Comparison of ENCODE assay signal across 17 mouse cellular contexts in the genomic region with DNA sequence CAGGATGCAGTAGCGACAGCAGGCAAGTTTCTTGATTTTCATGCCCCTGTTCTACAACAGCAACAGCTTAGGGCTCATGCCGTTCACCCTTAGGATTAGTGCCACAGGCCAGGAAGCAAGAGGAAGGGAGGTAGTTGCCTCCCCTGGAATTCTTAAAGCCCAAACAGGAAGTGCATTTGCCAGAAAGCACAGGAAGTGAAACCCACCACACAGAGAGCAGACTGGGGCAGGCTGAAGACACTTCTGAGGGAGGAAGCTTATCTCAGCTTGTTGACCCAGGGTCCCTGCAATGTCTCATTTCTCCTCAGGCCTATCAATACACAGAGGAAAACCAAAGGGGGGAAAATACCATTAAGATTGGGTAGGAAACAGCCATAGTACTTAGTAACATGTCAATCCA. TPM values are rescaled to one million over a fixed set of nuclear protein-coding genes. Genes with fewer than 3 reads are reported as not detected.
DNase-seq lines count a peak whose midpoint lies in the region; ATAC-seq and TF ChIP-seq lines count a peak whose summit lies in the region.
"Had no signal": no experiment of that assay in that cellular context is flagged by ENCODE, and none has a peak within 500 bp of the region (broad histone marks: within the 10 kb centered on the region; RNA-seq: fewer than 3 reads in every experiment).

No protein-coding gene starts in this region.

- H3K27me3 ChIP-seq in heart, adult 2 months (ENCODE audit: control insufficient read depth, insufficient read depth, low read length): no peaks in the 10 kb centered on the region
- no peaks in the 10 kb centered on the region for H3K27me3 ChIP-seq in lung, embryonic 14.5 days (ENCODE audit: insufficient read depth, low read length)
- H3K27me3 ChIP-seq in stomach, embryonic 14.5 days (ENCODE audit: control insufficient read depth, insufficient read depth, low read length): no peaks in the 10 kb centered on the region
- H3K27me3 ChIP-seq in hindbrain, embryonic 11.5 days (ENCODE audit: control insufficient read depth, insufficient read depth, low read length): no peaks in the 10 kb centered on the region

- no peaks in the 10 kb centered on the region for H3K79me2 ChIP-seq in heart, adult 2 months (replicated peaks; ENCODE audit: control insufficient read depth, insufficient read depth, low read length)

- no peak for DNase-seq in heart, adult 2 months
- DNase-seq in heart, postnatal 14 days: no peak
- DNase-seq in lung, embryonic 14.5 days: peak; percentile 42
- no peak for DNase-seq in lung, adult 2 months
- DNase-seq in thymus, postnatal 14 days: no peak
- DNase-seq in hindbrain, embryonic 11.5 days (ENCODE audit: low spot score): no peak
- DNase-seq: adrenal gland, postnatal 10 days; B cell, adult 2 months; cerebellum, postnatal 25 days; kidney, postnatal 4 days; layer of hippocampus, postnatal 36 days had no signal

- ATAC-seq in lung, embryonic 14.5 days (ENCODE audit: insufficient read depth): no peak
- no peak for ATAC-seq in stomach, embryonic 14.5 days (ENCODE audit: insufficient number of reproducible peaks, insufficient read depth, low FRiP score, low read depth)
- no peak for ATAC-seq in hindbrain, embryonic 11.5 days (ENCODE audit: low FRiP score)

- no peak overlapping the region for H3K4me3 ChIP-seq in heart, adult 2 months
- no peak overlapping the region for H3K4me3 ChIP-seq in lung, embryonic 14.5 days (ENCODE audit: low read depth, low read length)
- H3K4me3 ChIP-seq in lung, adult 2 months (replicated peaks; ENCODE audit: extremely low read depth, low read depth, low read length): no peak overlapping the region
- no peak overlapping the region for H3K4me3 ChIP-seq in brown adipose tissue, adult 24 weeks (ENCODE audit: insufficient read depth, low read depth, low read length)
- no peak overlapping the region for H3K4me3 ChIP-seq in stomach, embryonic 14.5 days (ENCODE audit: low read depth, low read length)
- H3K4me3 ChIP-seq in hindbrain, embryonic 11.5 days (ENCODE audit: low read depth, low read length): no peak overlapping the region
- H3K4me3 ChIP-seq: embryonic facial prominence, embryonic 13.5 days; forebrain, embryonic 10.5 days; liver, embryonic 15.5 days had no signal

- intact Hi-C loops in heart, adult 2 months (cut with DNase I): no loop called here
- intact Hi-C loops in heart, postnatal 14 days (cut with DNase I): loop anchor here (5.0 kb wide), 1 partner anchor 58 kb away; no protein-coding TSS in a partner anchor

- H3K27ac ChIP-seq in heart, adult 2 months: peak overlapping the region; percentile 51
- peak overlapping the region; percentile 70 for H3K27ac ChIP-seq in lung, embryonic 14.5 days (ENCODE audit: low read depth)
- 0 out of 2 replicates have a peak overlapping the region, but pooled peaks have one; percentile 33 for H3K27ac ChIP-seq in brown adipose tissue, adult 24 weeks (replicated peaks; ENCODE audit: low read depth, low read length)
- H3K27ac ChIP-seq in stomach, embryonic 14.5 days (ENCODE audit: low read length): peak overlapping the region; percentile 6; the same call in 1 of the 2 replicates
- no peak overlapping the region for H3K27ac ChIP-seq in hindbrain, embryonic 11.5 days (ENCODE audit: low read depth, low read length)
- H3K27ac ChIP-seq: embryonic facial prominence, embryonic 13.5 days; forebrain, embryonic 10.5 days; liver, embryonic 15.5 days had no signal

- TF ChIP-seq POLR2A in heart, adult 2 months (IDR thresholded peaks at IDR 0.05; ENCODE audit: insufficient read depth, low read depth, low read length): no peak
- TF ChIP-seq POLR2A in lung, adult 2 months (IDR thresholded peaks at IDR 0.05; ENCODE audit: borderline replicate concordance, extremely low read depth, low read depth, low read length): no peak

- peaks cover 17% of the 10 kb centered on the region for H3K4me1 ChIP-seq in heart, adult 2 months (ENCODE audit: control insufficient read depth, insufficient read depth, low read length)
- H3K4me1 ChIP-seq in lung, embryonic 14.5 days (ENCODE audit: insufficient read depth): peaks cover 47% of the 10 kb centered on the region
- H3K4me1 ChIP-seq in lung, adult 2 months (ENCODE audit: control insufficient read depth, insufficient read depth, low read length): peaks cover 27% of the 10 kb centered on the region
- peaks cover 17% of the 10 kb centered on the region for H3K4me1 ChIP-seq in brown adipose tissue, adult 24 weeks (ENCODE audit: control insufficient read depth, insufficient read depth, insufficient read length, low read length)
- peaks cover 17% of the 10 kb centered on the region for H3K4me1 ChIP-seq in stomach, embryonic 14.5 days (ENCODE audit: control insufficient read depth, insufficient read depth, low read length)
- no peaks in the 10 kb centered on the region for H3K4me1 ChIP-seq in hindbrain, embryonic 11.5 days (replicated peaks; ENCODE audit: control insufficient read depth, insufficient read depth, low read length)

- WGBS in heart, adult 2 months: 43% methylated on average over 2 of the region's 2 CpGs
- WGBS in lung, embryonic 14.5 days: 18% methylated on average over 2 of the region's 2 CpGs
- WGBS in lung, adult 2 months: 26% methylated on average over 2 of the region's 2 CpGs
- 16% methylated on average over 2 of the region's 2 CpGs for WGBS in stomach, embryonic 14.5 days
- 80% methylated on average over 2 of the region's 2 CpGs for WGBS in hindbrain, embryonic 11.5 days

- H3K4me2 ChIP-seq in lung, embryonic 14.5 days: no peak overlapping the region
- H3K4me2 ChIP-seq in stomach, embryonic 14.5 days (replicated peaks; ENCODE audit: low read depth, low read length): no peak overlapping the region
- no peak overlapping the region for H3K4me2 ChIP-seq in hindbrain, embryonic 11.5 days (replicated peaks; ENCODE audit: low read depth, low read length)
- H3K4me2 ChIP-seq: embryonic facial prominence, embryonic 13.5 days; liver, embryonic 15.5 days had no signal

- H3K9ac ChIP-seq in heart, adult 2 months (ENCODE audit: low read depth, low read length): no peak overlapping the region
- H3K9ac ChIP-seq in lung, embryonic 14.5 days: no peak overlapping the region
- H3K9ac ChIP-seq in stomach, embryonic 14.5 days (replicated peaks; ENCODE audit: low read depth, low read length): no peak overlapping the region
- H3K9ac ChIP-seq in hindbrain, embryonic 11.5 days (ENCODE audit: low read depth, low read length): no peak overlapping the region
- H3K9ac ChIP-seq: embryonic facial prominence, embryonic 13.5 days; liver, embryonic 15.5 days had no signal

- H3K9me3 ChIP-seq in lung, embryonic 14.5 days (ENCODE audit: low read depth, low read length): no peaks in the 10 kb centered on the region
- no peaks in the 10 kb centered on the region for H3K9me3 ChIP-seq in stomach, embryonic 14.5 days (ENCODE audit: control insufficient read depth, low read depth, low read length)
- no peaks in the 10 kb centered on the region for H3K9me3 ChIP-seq in hindbrain, embryonic 11.5 days (ENCODE audit: control insufficient read depth, low read length)
- H3K9me3 ChIP-seq: embryonic facial prominence, embryonic 13.5 days; forebrain, embryonic 10.5 days; liver, embryonic 15.5 days had no signal

- TF ChIP-seq EP300 in heart, adult 2 months (IDR thresholded peaks at IDR 0.05; ENCODE audit: insufficient read depth, low read depth, low read length): no peak

- no peak for TF ChIP-seq CTCF in heart, adult 2 months (IDR thresholded peaks at IDR 0.05)
- no peak for TF ChIP-seq CTCF in lung, embryonic 14.5 days (IDR thresholded peaks at IDR 0.05; ENCODE audit: low read depth)
- TF ChIP-seq CTCF in lung, adult 2 months (IDR thresholded peaks at IDR 0.05; ENCODE audit: insufficient read depth, low read length): no peak

- H3K36me3 ChIP-seq in heart, adult 2 months (ENCODE audit: control insufficient read depth, insufficient read depth, low read length): no peaks in the 10 kb centered on the region
- H3K36me3 ChIP-seq in lung, embryonic 14.5 days (ENCODE audit: insufficient read depth): no peaks in the 10 kb centered on the region
- no peaks in the 10 kb centered on the region for H3K36me3 ChIP-seq in stomach, embryonic 14.5 days (ENCODE audit: control insufficient read depth, insufficient read depth, low read length)
- H3K36me3 ChIP-seq in hindbrain, embryonic 11.5 days (ENCODE audit: control insufficient read depth, insufficient read depth, low read length): no peaks in the 10 kb centered on the region
- H3K36me3 ChIP-seq: embryonic facial prominence, embryonic 13.5 days; forebrain, embryonic 10.5 days; liver, embryonic 15.5 days had no signal

RNA-seq across cellular contexts. Expression of a gene that starts 19.5 kb away (rescaled TPM):
- total RNA-seq in heart, adult 2 months (2021): 10 to 100 TPM; 60.7 to 90.9 TPM
- polyA plus RNA-seq in heart, adult 2 months (2012; rRNA removed): 36.9 and 69.6 TPM in 2 replicates
- total RNA-seq in heart, postnatal 14 days (2021): 100 to 1,000 TPM; 106 to 131 TPM
- polyA plus RNA-seq in lung, embryonic 14.5 days (2014; fragmentation: Nextera tagmentation; extraction: Ambion mirVana): 138 TPM in 2 replicates
- polyA plus RNA-seq in lung, adult 2 months (2012; rRNA removed): 52.2 and 78.2 TPM in 2 replicates
- polyA plus RNA-seq in brown adipose tissue, adult 24 weeks (2012; ENCODE audit: insufficient read depth, insufficient read length, missing spikeins): 28.9 and 74.8 TPM in 2 replicates
- polyA plus RNA-seq in stomach, embryonic 14.5 days (2014; fragmentation: Nextera tagmentation; extraction: Ambion mirVana): 84.6 and 99.3 TPM in 2 replicates
- 108 and 123 TPM in 2 replicates for polyA plus RNA-seq in hindbrain, embryonic 11.5 days (2014; fragmentation: Nextera tagmentation; extraction: Ambion mirVana)

RNA-seq across cellular contexts. Expression of a gene that starts 20.8 kb away (rescaled TPM):
- total RNA-seq in heart, adult 2 months (2021): 1 to 10 TPM; 3.8 to 6.3 TPM
- 2.5 and 3.5 TPM in 2 replicates for polyA plus RNA-seq in heart, adult 2 months (2012; rRNA removed)
- total RNA-seq in heart, postnatal 14 days (2021): 1 to 10 TPM; 2.5 to 5.6 TPM
- polyA plus RNA-seq in lung, embryonic 14.5 days (2014; fragmentation: Nextera tagmentation; extraction: Ambion mirVana): 5.1 and 5.8 TPM in 2 replicates
- polyA plus RNA-seq in lung, adult 2 months (2012; rRNA removed): 6.2 and 8.1 TPM in 2 replicates
- not detected in 2 replicates for polyA plus RNA-seq in brown adipose tissue, adult 24 weeks (2012; ENCODE audit: insufficient read depth, insufficient read length, missing spikeins)
- 6.9 and 7.2 TPM in 2 replicates for polyA plus RNA-seq in stomach, embryonic 14.5 days (2014; fragmentation: Nextera tagmentation; extraction: Ambion mirVana)
- 9.1 and 16.8 TPM in 2 replicates for polyA plus RNA-seq in hindbrain, embryonic 11.5 days (2014; fragmentation: Nextera tagmentation; extraction: Ambion mirVana)
- total RNA-seq: neutrophil, adult 5-6 weeks had no signal
